Mouse (Mus musculus) small intestine, adult 2 months (tissue): ENCODE results near the gene Mrln.

Experiments
- CTCF ChIP-seq: fragments of 200-500 bp; IDR thresholded peaks from 2 replicates; pipeline ENCODE4 v1.5.1; 2012; ENCODE audit warnings: low read depth, mild to moderate bottlenecking, control low read depth, inconsistent platforms, low read length, moderate library complexity, mixed read lengths; ENCODE audit not compliant: insufficient replicate concordance, insufficient read length; ENCODE audit errors: extremely low read depth
- POLR2A ChIP-seq: fragments of 200-500 bp; IDR thresholded peaks from 2 replicates; pipeline ENCODE4 v1.6.1; 2012; ENCODE audit warnings: low read depth, mild to moderate bottlenecking, control low read depth, inconsistent platforms, low read length, moderate library complexity

DNA sequence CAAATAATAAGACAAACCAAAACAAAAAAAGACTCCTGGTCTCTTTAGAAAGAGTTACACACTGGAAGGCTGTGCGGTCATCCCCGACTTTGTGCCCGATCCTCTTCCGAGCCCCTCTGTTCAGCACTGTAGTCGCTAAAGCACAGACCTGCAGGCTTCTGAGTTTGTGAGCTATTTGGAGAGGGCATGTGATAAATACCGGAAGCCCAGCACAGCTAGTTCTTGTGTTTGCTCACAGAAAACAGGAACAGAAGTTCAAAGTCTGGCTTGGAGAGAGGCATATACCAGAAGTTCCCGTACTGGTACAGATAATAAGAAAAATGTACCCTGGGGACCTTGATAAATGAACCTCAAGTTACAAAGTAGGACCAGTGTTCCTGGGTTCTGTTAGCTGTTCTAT, 9.2 kb upstream of the Mrln start:
- no peak for TF ChIP-seq CTCF
- no peak for TF ChIP-seq POLR2A
